Mouse (Mus musculus) midbrain, embryonic 12.5 days (tissue): ENCODE results near the gene Sertad1. TPM values are rescaled to one million over a fixed set of nuclear protein-coding genes. Genes with fewer than 3 reads are reported as not detected.

Experiments
- ATAC-seq: fragments of 200-750 bp; cut with Nextera tagmentation; 2 replicates; pipeline ENCODE4 v1.8.0; 2017; ENCODE audit warnings: low read depth, moderate TSS enrichment, moderate library complexity; ENCODE audit not compliant: low FRiP score
- H3K27ac ChIP-seq: fragments of 300-500 bp; sonication (generic); replicated peaks from 2 replicates; pipeline ENCODE4 v1.5.1; 2016; ENCODE audit warnings: mild to moderate bottlenecking
- H3K27me3 ChIP-seq: fragments of 300-500 bp; sonication (generic); 2 replicates; pipeline ENCODE4 v1.6.1; 2016; ENCODE audit warnings: mild to moderate bottlenecking
- H3K36me3 ChIP-seq: fragments of 300-500 bp; sonication (generic); 2 replicates; pipeline ENCODE4 v1.6.1; 2016
- H3K4me1 ChIP-seq: fragments of 300-500 bp; sonication (generic); 2 replicates; pipeline ENCODE4 v1.6.1; 2016
- H3K4me2 ChIP-seq: fragments of 300-500 bp; sonication (generic); replicated peaks from 2 replicates; pipeline ENCODE4 v1.6.1; 2016; ENCODE audit warnings: mild to moderate bottlenecking, moderate library complexity
- H3K4me3 ChIP-seq: fragments of 300-500 bp; sonication (generic); 2 replicates; pipeline ENCODE4 v1.5.1; 2016; ENCODE audit warnings: mild to moderate bottlenecking
- H3K9ac ChIP-seq: fragments of 300-500 bp; sonication (generic); replicated peaks from 2 replicates; pipeline ENCODE4 v1.6.1; 2016; ENCODE audit warnings: mild to moderate bottlenecking, moderate library complexity
- H3K9me3 ChIP-seq: fragments of 300-500 bp; sonication (generic); 2 replicates; pipeline ENCODE4 v1.6.1; 2016; ENCODE audit warnings: mild to moderate bottlenecking
- WGBS: fragments of 180-500 bp; shearing (Covaris S2); methylation state at CpG from one replicate; pipeline ENCODE4 v1.1.7; 2016; 5-methylcytosine and 5-hydroxymethylcytosine counted together
- polyA plus RNA-seq: library from polyadenylated mRNA; unstranded; fragments of >200 nt; fragmentation: Nextera tagmentation; extraction: Ambion mirVana; gene quantifications from 2 replicates; pipeline ENCODE4 v1.2.1, GENCODE M21; 2016

Gene Sertad1
- polyA plus RNA-seq, 1 experiment from 2014 or later: 14.4 TPM

- ATAC-seq: no peak
- H3K4me1 ChIP-seq: no peaks in the 10 kb centered on the region
- no peak overlapping the region for H3K27ac ChIP-seq
- no peak overlapping the region for H3K9ac ChIP-seq
- no peak overlapping the region for H3K4me3 ChIP-seq
- 82% methylated on average over 9 of the region's 9 CpGs for WGBS
- no peaks in the 10 kb centered on the region for H3K9me3 ChIP-seq
- no peak overlapping the region for H3K4me2 ChIP-seq
- 0 out of 2 replicates have a peak, but pooled peaks cover 3% of the 10 kb centered on the region for H3K36me3 ChIP-seq
- H3K27me3 ChIP-seq: no peaks in the 10 kb centered on the region
Observed at GRCm38 (mm10) chr7:27514961-27515360, 28.3 kb downstream of the Sertad1 start.

GRCm38 (mm10) chr7:27518314-27518713 is 31.6 kb downstream of the Sertad1 start:
- WGBS: 86% methylated on average over 9 of the region's 9 CpGs
- no peak overlapping the region for H3K9ac ChIP-seq
- H3K36me3 ChIP-seq: 0 out of 2 replicates have a peak, but pooled peaks cover 3% of the 10 kb centered on the region
- no peak overlapping the region for H3K27ac ChIP-seq
- H3K4me1 ChIP-seq: no peaks in the 10 kb centered on the region
- no peak overlapping the region for H3K4me3 ChIP-seq
- H3K4me2 ChIP-seq: no peak overlapping the region
- H3K27me3 ChIP-seq: no peaks in the 10 kb centered on the region
- H3K9me3 ChIP-seq: no peaks in the 10 kb centered on the region
- ATAC-seq: no peak

GRCm38 (mm10) chr7:27520104-27520503 is 33.4 kb downstream of the Sertad1 start:
- no peak for ATAC-seq
- H3K4me1 ChIP-seq: no peaks in the 10 kb centered on the region
- H3K4me3 ChIP-seq: no peak overlapping the region

GRCm38 (mm10) chr7:27520599-27520998 is 33.9 kb downstream of the Sertad1 start:
- Histone ChIP-seq H3K9ac (no peak overlapping the region), H3K4me3 (no peak overlapping the region), H3K4me2 (no peak overlapping the region), H3K27ac (no peak overlapping the region), H3K36me3 (0 out of 2 replicates have a peak, but pooled peaks cover 3% of the 10 kb centered on the region), H3K9me3 (no peaks in the 10 kb centered on the region), H3K4me1 (no peaks in the 10 kb centered on the region), H3K27me3 (no peaks in the 10 kb centered on the region)
- no peak for ATAC-seq
- WGBS: 85% methylated on average over 1 of the region's 1 CpGs

More at GRCm38 (mm10) chr7:27520104-27520503, 33.4 kb downstream of the Sertad1 start:
- Histone ChIP-seq H3K4me2 (no peak overlapping the region), H3K9ac (no peak overlapping the region), H3K9me3 (no peaks in the 10 kb centered on the region), H3K27ac (no peak overlapping the region), H3K36me3 (0 out of 2 replicates have a peak, but pooled peaks cover 3% of the 10 kb centered on the region), H3K27me3 (no peaks in the 10 kb centered on the region)

DNA sequence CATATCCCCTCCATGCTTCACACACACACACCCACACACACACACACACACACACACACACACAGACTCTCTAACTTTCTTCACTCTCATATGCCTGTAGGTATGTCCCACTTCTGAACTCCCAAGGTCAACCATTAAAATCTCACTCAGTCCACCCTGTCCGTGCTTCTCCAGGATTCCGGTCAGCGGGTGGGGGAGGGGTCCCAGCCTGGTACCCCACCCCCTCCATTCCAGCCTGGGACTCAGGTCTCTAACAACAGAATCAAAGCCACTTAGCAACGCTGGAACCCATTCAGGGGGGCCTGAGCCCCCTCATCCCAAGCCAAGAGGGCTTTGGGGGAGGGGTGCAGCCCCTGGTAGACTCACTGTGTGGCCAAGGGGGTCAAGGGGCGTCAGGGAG is 36.3 kb downstream of the Sertad1 start, which contains the start of gene Hipk4:
Gene Hipk4, plus strand, starts transcription at position 301 of the 400 bp plus-strand sequence.
- whole genome bisulfite sequencing: 61% methylated on average over 5 of the region's 5 CpGs
- no peak for ATAC-seq

DNA sequence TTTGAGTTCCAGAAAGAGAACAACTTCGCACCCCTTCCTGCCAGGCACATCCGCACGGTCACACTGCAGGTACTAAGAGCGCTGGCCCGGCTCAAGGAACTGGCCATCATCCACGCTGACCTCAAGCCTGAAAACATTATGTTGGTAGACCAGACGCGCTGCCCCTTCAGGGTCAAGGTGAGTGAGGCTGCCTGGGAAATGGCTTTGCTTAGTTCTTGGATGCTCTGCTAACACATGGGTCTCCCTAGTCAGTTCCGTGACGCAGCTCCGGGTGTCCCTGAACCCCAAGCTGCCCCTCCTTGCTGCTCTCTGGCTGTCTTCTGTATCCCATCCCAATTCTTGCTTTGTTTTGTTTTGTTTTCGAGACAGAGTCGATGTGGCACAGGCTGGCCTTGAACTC is 37.1 kb downstream of the Sertad1 start:
- Histone ChIP-seq H3K9me3 (no peaks in the 10 kb centered on the region), H3K9ac (no peak overlapping the region), H3K36me3 (0 out of 2 replicates have a peak, but pooled peaks cover 3% of the 10 kb centered on the region), H3K27me3 (no peaks in the 10 kb centered on the region), H3K4me3 (no peak overlapping the region), H3K27ac (no peak overlapping the region), H3K4me2 (no peak overlapping the region), H3K4me1 (no peaks in the 10 kb centered on the region)
- no peak for ATAC-seq
- 93% methylated on average over 13 of the region's 13 CpGs for WGBS

More for the DNA sequence above, 36.3 kb downstream of the Sertad1 start, which contains the start of gene Hipk4:
- 0 out of 2 replicates have a peak, but pooled peaks cover 3% of the 10 kb centered on the region for H3K36me3 ChIP-seq
- H3K27ac ChIP-seq: no peak within 1 kb of the TSS
- no peaks in the 10 kb centered on the region for H3K9me3 ChIP-seq
- H3K4me2 ChIP-seq: no peak within 1 kb of the TSS
- H3K4me3 ChIP-seq: no peak within 1 kb of the TSS
- no peaks in the 10 kb centered on the region for H3K4me1 ChIP-seq
- H3K27me3 ChIP-seq: no peaks in the 10 kb centered on the region
- H3K9ac ChIP-seq: no peak within 1 kb of the TSS

GRCm38 (mm10) chr7:27526039-27526827 is 39.5 kb downstream of the Sertad1 start:
- WGBS: 23% methylated on average over 10 of the region's 10 CpGs
- no peak overlapping the region for H3K4me3 ChIP-seq
- no peak overlapping the region for H3K27ac ChIP-seq
- no peak overlapping the region for H3K4me2 ChIP-seq
- H3K27me3 ChIP-seq: no peaks in the 10 kb centered on the region
- peak; percentile 52; the same call in 1 of the 2 replicates for ATAC-seq
- H3K9me3 ChIP-seq: no peaks in the 10 kb centered on the region
- H3K4me1 ChIP-seq: no peaks in the 10 kb centered on the region
- peaks cover 13% of the 10 kb centered on the region for H3K36me3 ChIP-seq
- H3K9ac ChIP-seq: no peak overlapping the region

DNA sequence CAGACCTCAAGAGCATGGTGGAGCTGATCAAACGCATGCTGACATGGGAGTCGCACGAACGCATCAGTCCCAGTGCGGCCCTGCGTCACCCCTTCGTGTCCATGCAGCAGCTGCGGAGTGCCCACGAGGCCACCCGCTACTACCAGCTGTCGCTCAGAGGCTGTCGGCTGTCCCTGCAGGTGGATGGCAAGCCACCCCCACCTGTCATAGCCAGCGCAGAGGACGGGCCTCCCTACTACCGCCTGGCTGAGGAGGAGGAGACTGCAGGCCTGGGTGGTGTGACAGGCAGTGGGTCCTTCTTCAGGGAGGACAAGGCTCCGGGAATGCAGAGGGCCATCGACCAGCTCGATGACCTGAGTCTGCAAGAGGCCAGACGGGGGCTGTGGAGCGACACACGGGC is 42.4 kb downstream of the Sertad1 start:
- no peak overlapping the region for H3K9ac ChIP-seq
- no peak for ATAC-seq
- 83% methylated on average over 21 of the region's 21 CpGs for WGBS

DNA sequence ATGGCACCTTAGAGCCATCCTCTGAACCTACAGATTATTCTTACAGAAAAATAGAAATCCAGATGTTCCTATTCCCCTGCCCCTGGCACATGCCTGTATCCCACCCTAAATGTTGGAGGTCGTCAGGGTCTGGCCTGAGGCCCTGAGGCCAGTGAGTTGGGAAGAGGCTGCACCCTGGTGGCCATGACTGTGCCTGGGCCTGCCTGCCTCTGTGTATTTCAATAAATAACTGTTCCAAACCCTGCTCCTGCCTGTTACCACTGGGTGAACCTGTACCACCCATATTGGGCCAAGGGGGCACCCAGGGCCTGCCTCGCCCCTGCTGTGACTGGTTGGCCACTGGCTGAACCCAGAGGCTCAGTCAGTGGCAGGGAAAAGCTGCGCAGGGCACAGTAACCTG is 44.2 kb downstream of the Sertad1 start:
- no peaks in the 10 kb centered on the region for H3K27me3 ChIP-seq
- no peak for ATAC-seq
- no peak overlapping the region for H3K9ac ChIP-seq
- peaks cover 56% of the 10 kb centered on the region for H3K36me3 ChIP-seq
- no peak overlapping the region for H3K4me3 ChIP-seq
- H3K4me2 ChIP-seq: no peak overlapping the region
- no peaks in the 10 kb centered on the region for H3K4me1 ChIP-seq
- H3K9me3 ChIP-seq: no peaks in the 10 kb centered on the region
- no peak overlapping the region for H3K27ac ChIP-seq
- 75% methylated on average over 3 of the region's 3 CpGs for WGBS

More for the DNA sequence above, 42.4 kb downstream of the Sertad1 start:
- Histone ChIP-seq H3K4me2 (no peak overlapping the region), H3K9me3 (no peaks in the 10 kb centered on the region), H3K36me3 (peaks cover 38% of the 10 kb centered on the region), H3K27me3 (no peaks in the 10 kb centered on the region), H3K4me3 (no peak overlapping the region), H3K27ac (no peak overlapping the region), H3K4me1 (no peaks in the 10 kb centered on the region)

DNA sequence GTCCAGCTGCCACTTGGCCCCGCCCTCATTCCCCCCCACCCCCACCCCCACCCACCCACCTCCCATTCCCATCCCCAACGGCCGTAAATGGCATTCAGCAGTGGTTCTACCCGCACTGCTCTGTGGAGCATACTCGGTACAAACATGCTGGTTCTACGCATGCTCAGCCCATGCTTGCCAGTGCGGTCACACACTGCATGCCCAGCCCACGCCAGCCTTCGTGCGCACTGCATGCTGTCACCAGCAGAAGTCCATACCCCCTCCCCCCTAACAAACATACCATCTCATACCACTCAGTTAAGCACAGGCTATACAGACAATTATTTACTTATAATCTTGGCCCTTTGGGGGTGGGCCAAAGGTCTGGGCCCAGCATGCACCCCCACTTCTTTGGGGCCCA is 45.0 kb downstream of the Sertad1 start:
- H3K9me3 ChIP-seq: no peaks in the 10 kb centered on the region
- ATAC-seq: no peak
- no peaks in the 10 kb centered on the region for H3K27me3 ChIP-seq
- no peak overlapping the region for H3K4me3 ChIP-seq
- no peak overlapping the region for H3K27ac ChIP-seq
- H3K36me3 ChIP-seq: peaks cover 63% of the 10 kb centered on the region
- no peak overlapping the region for H3K9ac ChIP-seq
- H3K4me2 ChIP-seq: no peak overlapping the region
- H3K4me1 ChIP-seq: no peaks in the 10 kb centered on the region
- WGBS: 93% methylated on average over 10 of the region's 10 CpGs

DNA sequence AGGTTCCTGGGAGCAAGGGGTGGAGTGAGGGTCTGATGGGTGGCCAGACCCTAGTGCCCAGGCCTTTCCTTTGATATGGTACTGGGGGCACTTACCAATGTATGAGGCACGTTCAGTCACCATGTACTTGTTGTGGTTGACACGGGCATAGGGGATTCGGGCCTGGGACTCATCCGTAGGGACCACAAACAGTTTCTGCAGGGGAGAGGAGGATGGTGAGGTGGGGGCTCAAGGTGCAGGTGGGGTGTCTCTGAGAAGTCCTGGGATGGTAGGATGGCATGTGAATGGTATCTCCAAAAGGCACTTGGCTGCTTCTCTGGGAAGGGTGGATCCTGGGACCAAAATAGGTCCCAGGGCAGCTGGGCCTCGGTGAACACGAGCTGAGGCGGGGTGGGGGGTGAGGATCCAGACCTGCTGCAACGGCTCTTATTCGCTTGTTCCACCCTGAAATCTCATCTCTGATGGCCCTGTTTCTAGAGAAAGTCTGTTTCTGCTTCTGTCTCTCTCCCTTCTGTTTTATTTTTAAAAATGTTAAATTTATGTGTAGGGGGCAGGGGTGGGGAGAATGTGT is 45.9 kb downstream of the Sertad1 start:
- Histone ChIP-seq H3K9me3 (no peaks in the 10 kb centered on the region), H3K4me2 (no peak overlapping the region), H3K27me3 (no peaks in the 10 kb centered on the region), H3K36me3 (peaks cover 71% of the 10 kb centered on the region), H3K9ac (no peak overlapping the region), H3K4me1 (no peaks in the 10 kb centered on the region), H3K27ac (no peak overlapping the region), H3K4me3 (no peak overlapping the region)
- 93% methylated on average over 9 of the region's 9 CpGs for whole genome bisulfite sequencing
- ATAC-seq: no peak

DNA sequence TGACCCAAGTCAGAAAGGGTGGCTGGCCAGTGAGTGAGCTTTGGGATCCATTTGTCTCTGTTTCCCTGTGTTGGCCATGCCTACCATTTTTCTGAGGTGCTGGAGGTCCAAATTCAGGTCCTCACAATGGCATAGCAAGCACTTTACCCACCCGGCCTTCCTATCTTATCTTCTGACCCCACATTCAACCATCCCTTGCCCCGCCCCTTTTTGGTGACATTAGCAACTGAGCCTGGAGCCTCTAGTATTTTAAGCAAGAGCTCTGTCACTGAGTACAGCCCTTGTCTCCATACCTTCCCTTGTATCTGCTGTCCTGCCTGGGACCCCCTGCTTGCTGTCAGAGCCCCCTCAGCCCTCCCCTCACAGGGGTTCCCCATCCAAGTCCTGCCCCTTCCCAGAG is 48.7 kb downstream of the Sertad1 start:
- H3K9ac ChIP-seq: no peak overlapping the region
- H3K4me1 ChIP-seq: no peaks in the 10 kb centered on the region
- 85% methylated on average over 2 of the region's 2 CpGs for WGBS
- H3K27me3 ChIP-seq: no peaks in the 10 kb centered on the region
- H3K9me3 ChIP-seq: no peaks in the 10 kb centered on the region
- no peak overlapping the region for H3K4me3 ChIP-seq
- H3K4me2 ChIP-seq: no peak overlapping the region
- no peak overlapping the region for H3K27ac ChIP-seq
- H3K36me3 ChIP-seq: peaks cover 72% of the 10 kb centered on the region
- ATAC-seq: no peak
